Mouse (Mus musculus) embryonic stem cell, embryonic (primary cell): Measurements from ENCODE around the gene Rabepk.
"Not testable (repeated sequence)": the region's sequence is repeated elsewhere in the genome, so short reads cannot be mapped to it uniquely, and the experiment has no call there.

ENCODE experiments used
- CTCF ChIA-PET, 4 experiments: fragments of 300-600 bp in 2 of 4; fragments of 350-600 bp in 2 of 4; sonication (Branson Sonifier 250); formaldehyde crosslinking; loops; one replicate each; lab custom pipeline; 2022; ENCODE audit warnings: inconsistent platforms in 2 of 4; lab: Charles Lee
- POLR2A ChIA-PET, 4 experiments: fragments of 300-600 bp in 2 of 4; fragments of 350-600 bp in 2 of 4; sonication (Branson Sonifier 250); formaldehyde crosslinking; loops; one replicate each; lab custom pipeline; 2022; ENCODE audit warnings: antibody characterized with exemption in 4 of 4, inconsistent platforms in 1 of 4; lab: Charles Lee

Rabepk gene

DNA sequence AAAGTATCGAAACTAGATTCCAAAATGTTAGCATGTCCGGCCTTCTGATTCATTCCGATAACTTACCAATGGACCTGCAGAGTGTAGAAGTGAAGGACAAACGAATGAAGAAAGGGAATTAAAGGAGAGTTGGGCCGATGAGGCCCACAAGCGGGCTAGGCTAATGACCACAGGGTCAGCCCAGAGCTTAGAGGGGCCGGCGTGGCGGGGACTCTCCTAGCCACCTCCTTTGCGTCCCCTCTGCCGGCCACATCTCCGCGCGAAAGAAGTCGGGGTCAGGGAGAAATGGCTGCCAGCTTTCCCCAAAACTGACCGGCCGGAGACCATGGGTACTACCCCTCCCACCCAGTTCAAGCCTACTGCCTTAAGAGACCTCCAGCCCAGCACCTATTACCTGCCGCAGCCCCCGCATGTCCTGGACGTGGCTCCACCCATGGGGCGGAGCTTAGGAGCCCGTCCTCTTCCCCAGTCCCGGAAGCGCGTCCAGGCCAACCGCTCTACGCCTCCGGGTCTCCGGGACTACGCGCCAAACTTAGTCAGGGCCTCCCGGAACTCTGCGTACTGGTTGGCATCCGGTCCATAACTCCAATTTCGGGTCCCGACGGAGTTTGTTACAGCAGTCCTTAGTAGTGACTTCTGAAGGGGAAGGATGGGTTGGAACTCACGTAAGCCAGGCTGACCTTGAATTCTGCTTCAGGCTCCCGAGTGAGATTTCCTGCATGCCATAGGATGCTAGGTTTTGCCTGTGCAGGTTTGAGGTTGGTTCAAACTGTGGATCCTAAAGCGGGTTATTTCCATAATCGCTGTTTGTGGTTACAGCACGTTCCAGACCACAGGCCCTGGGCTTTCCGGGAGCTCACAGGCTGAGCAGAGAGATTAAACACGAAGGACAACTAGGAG is at the start of gene Rabepk:
Gene Rabepk (minus strand): TSS at position 556 of the 900 bp plus-strand sequence.
- POLR2A ChIA-PET: interaction anchor here in 3 of 4 experiments (0.7 to 15.7 kb wide), 55 partner anchors 9 to 345 kb away, joined by 3 to 260 read pairs (median 4); partner anchors contain the start of genes Hspa5 (in 3 of the 3), Fbxw2 (in 2 of the 3), Gapvd1 (in 2 of the 3) and Cntrl (in 1 of the 3)
- CTCF ChIA-PET: interaction anchor here in 3 of 4 experiments (0.7 to 2.4 kb wide), 6 partner anchors 15 to 309 kb away, joined by 3 to 12 read pairs (median 6); partner anchors contain the start of genes Cntrl (in 1 of the 3) and Fbxw2 (in 1 of the 3)

GRCm38 (mm10) chr2:34847702-34848101 is 48.0 kb upstream of the Rabepk start:
- CTCF ChIA-PET: interaction anchor here in 1 of 4 experiments (0.6 to 1.7 kb wide), 2 partner anchors 12 to 64 kb away, joined by 3 read pairs; no protein-coding TSS in a partner anchor
- POLR2A ChIA-PET: interaction anchor here in 2 of 4 experiments (1.2 to 2.4 kb wide), 4 partner anchors 8 to 76 kb away, joined by 3 to 10 read pairs (median 5); partner anchors contain the start of gene Hspa5 (in 1 of the 2)

GRCm38 (mm10) chr2:34843211-34843939 is 43.7 kb upstream of the Rabepk start:
- CTCF ChIA-PET: interaction anchor here in 2 of 4 experiments (0.6 to 1.3 kb wide), 3 partner anchors 12 to 38 kb away, joined by 3 to 4 read pairs (median 4); no protein-coding TSS in a partner anchor
- POLR2A ChIA-PET: interaction anchor here (0.6 to 3.5 kb wide), 17 partner anchors 8 to 265 kb away, joined by 3 to 18 read pairs (median 4); partner anchors contain the start of genes Hspa5 (in 3 of the 4), Cntrl (in 1 of the 4) and Fbxw2 (in 1 of the 4)

- CTCF ChIA-PET: interaction anchor here in 3 of 4 experiments (0.6 to 1.6 kb wide), 7 partner anchors 13 to 267 kb away, joined by 3 to 6 read pairs (median 3); partner anchors contain the start of gene Cntrl (in 1 of the 3)
- POLR2A ChIA-PET: interaction anchor here in 3 of 4 experiments (0.7 to 2.3 kb wide), 8 partner anchors 14 to 87 kb away, joined by 3 to 7 read pairs (median 4); partner anchors contain the start of gene Hspa5 (in 2 of the 3)
These were observed 42.0 kb upstream of the Rabepk start for GRCm38 (mm10) chr2:34841706-34842105.

- POLR2A ChIA-PET: interaction anchor here in 3 of 4 experiments (0.9 to 1.6 kb wide), 6 partner anchors 41 to 292 kb away, joined by 3 to 8 read pairs (median 4); partner anchors contain the start of genes Cntrl (in 2 of the 3), Hspa5 (in 1 of the 3) and Rabepk (in 1 of the 3)
- CTCF ChIA-PET: interaction anchor here (0.6 to 1.6 kb wide), 8 partner anchors 11 to 896 kb away, joined by 3 to 8 read pairs (median 3); partner anchors contain the start of genes Fbxw2 (in 1 of the 4) and Traf1 (in 1 of the 4)
These were observed 40.4 kb upstream of the Rabepk start for GRCm38 (mm10) chr2:34840143-34840542.

DNA sequence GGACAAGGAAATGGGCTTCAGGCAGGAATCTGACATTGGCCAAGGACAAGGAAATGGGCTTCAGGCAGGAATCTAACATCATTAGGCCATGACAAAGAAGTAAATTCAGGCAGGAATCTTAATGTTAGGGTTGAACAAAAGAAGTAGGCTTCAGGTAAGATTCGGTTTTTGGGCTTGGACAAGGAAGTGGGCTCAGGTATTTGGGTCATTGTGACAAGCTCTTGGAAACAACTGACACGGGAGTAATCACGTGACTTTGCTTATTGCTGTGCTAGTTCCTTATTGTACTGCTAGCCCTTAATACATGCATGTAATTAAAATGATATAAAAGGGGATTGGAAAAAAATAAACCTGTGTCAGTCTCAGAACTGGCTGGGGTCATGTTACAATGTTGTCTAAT is 36.0 kb upstream of the Rabepk start:
- ChIA-PET POLR2A (interaction anchor here (0.7 to 4.8 kb wide), 34 partner anchors 8 to 311 kb away, joined by 3 to 29 read pairs (median 4); partner anchors contain the start of genes Fbxw2 (in 3 of the 4), Hspa5 (in 2 of the 4), Cutal (in 1 of the 4) and Psmd5 (in 1 of the 4)), CTCF (interaction anchor here in 2 of 4 experiments (0.7 to 2.2 kb wide), 5 partner anchors 9 to 273 kb away, joined by 3 to 5 read pairs (median 4); partner anchors contain the start of genes Cntrl (in 1 of the 2) and Fbxw2 (in 1 of the 2))

DNA sequence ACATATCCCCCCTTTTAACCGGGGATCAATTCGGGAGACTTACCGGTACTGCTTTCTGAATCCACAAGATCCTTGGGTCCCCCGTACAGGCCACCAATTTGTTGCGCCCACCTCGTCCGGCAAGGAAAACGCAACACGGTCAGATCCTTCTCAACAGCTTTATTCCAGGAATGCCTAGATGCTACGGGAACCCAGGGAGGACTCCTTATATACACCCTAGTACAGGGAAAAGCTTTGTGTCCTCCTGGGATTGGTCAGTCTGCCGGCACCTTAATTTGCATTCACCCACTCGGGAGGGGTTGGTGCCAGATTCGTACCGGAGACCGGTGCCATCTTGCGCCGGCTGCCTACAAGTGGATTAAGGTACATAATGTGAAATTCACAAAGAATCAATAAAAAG is 33.9 kb upstream of the Rabepk start:
- CTCF ChIA-PET: no interaction called here
- POLR2A ChIA-PET: interaction anchor here in 2 of 4 experiments (0.6 to 4.8 kb wide), 7 partner anchors 12 to 86 kb away, joined by 3 to 20 read pairs (median 3); no protein-coding TSS in a partner anchor

DNA sequence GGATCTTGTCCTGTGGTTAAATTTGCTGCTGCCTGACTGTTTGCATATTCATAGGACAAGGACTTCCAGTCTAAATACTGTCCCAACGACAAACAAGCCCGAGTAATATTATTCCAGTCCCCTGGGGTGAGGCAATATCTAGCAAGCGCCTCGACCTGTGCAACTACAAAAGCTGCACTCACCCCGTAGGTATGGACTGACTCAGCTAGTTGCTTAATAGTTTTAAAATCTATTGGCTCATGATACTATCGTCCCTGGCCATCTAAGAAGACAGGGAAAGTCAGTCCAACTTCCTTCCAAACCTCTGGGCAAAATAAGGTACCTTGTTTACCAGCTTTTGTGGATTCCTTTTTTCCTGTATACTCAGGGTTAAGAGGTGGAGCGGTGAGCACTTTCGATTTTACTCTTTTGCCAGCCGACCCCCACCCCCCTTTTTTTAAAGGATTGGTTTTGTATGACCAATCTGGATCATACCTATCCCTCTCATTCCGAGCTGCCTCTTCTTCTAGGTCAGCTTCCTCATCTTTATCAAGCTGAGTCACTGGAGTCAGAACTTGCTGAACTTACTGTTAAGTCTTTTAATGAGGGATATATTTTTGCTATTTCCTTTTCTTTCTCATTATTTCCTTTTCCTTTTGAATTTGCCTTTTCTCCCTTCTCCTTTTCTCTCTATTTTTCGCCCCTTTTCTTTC is 33.2 kb upstream of the Rabepk start, which contains the start of gene Gm34653:
Gene Gm34653 (plus strand): TSS at position 242 of the 692 bp plus-strand sequence.
- POLR2A ChIA-PET: interaction anchor here in 2 of 4 experiments (1.2 to 4.8 kb wide), 5 partner anchors 17 to 87 kb away, joined by 3 to 20 read pairs (median 3); no protein-coding TSS in a partner anchor
- CTCF ChIA-PET: not testable (repeated sequence)

DNA sequence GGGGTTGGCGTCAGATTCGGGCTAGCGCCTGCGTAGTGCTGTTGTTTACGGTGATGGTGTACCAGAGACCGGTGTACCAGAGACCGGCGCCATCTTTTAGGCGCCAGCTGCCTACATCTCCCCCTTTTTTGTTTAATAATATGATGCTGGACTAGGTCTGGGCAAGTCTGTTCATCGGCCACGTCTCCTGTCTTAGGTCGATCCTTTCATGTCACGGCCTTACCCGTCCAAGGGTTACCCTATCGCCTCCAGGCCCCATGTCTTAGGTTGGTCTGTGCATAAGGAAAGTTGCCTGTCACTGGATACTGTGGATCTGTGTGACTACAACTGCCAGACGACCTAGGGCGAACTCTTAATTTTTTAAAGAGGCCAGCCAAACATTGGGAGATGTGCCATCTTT is 30.4 kb upstream of the Rabepk start:
- CTCF ChIA-PET: not testable (repeated sequence)
- POLR2A ChIA-PET: interaction anchor here in 2 of 4 experiments (1.1 to 7.2 kb wide), 4 partner anchors 14 to 75 kb away, joined by 3 to 74 read pairs (median 36); partner anchors contain the start of genes Hspa5 (in 1 of the 2) and Rabepk (in 1 of the 2)

GRCm38 (mm10) chr2:34828026-34828425 is 28.3 kb upstream of the Rabepk start:
- CTCF ChIA-PET: interaction anchor here in 2 of 4 experiments (1.0 to 2.8 kb wide), 4 partner anchors 13 to 280 kb away, joined by 3 to 11 read pairs (median 8); partner anchors contain the start of gene Cntrl (in 1 of the 2)
- POLR2A ChIA-PET: interaction anchor here in 3 of 4 experiments (0.6 to 7.2 kb wide), 20 partner anchors 8 to 304 kb away, joined by 3 to 74 read pairs (median 5); partner anchors contain the start of genes Hspa5 (in 2 of the 3), Cntrl (in 1 of the 3) and Rabepk (in 1 of the 3)

- CTCF ChIA-PET: interaction anchor here in 2 of 4 experiments (1.0 to 2.8 kb wide), 9 partner anchors 8 to 509 kb away, joined by 3 to 11 read pairs (median 5); partner anchors contain the start of genes Cntrl (in 1 of the 2), Rabepk (in 1 of the 2) and Stom (in 1 of the 2)
- POLR2A ChIA-PET: interaction anchor here in 3 of 4 experiments (0.6 to 7.2 kb wide), 33 partner anchors 9 to 421 kb away, joined by 3 to 74 read pairs (median 4); partner anchors contain the start of genes Hspa5 (in 3 of the 3), Cntrl (in 2 of the 3), Rabepk (in 2 of the 3) and Traf1 (in 1 of the 3)
These were observed 27.9 kb upstream of the Rabepk start for GRCm38 (mm10) chr2:34827591-34827990.

- ChIA-PET CTCF (interaction anchor here (0.6 to 2.8 kb wide), 17 partner anchors 9 to 510 kb away, joined by 3 to 11 read pairs (median 4); partner anchors contain the start of genes Cntrl (in 1 of the 4), Rabepk (in 1 of the 4) and Stom (in 1 of the 4)), POLR2A (interaction anchor here (0.6 to 7.2 kb wide), 56 partner anchors 9 to 698 kb away, joined by 3 to 74 read pairs (median 3); partner anchors contain the start of genes Hspa5 (in 3 of the 4), Cntrl (in 2 of the 4), Rabepk (in 2 of the 4) and Traf1 (in 1 of the 4))
These were observed 26.9 kb upstream of the Rabepk start for GRCm38 (mm10) chr2:34826460-34827231.

GRCm38 (mm10) chr2:34825827-34826459 is 26.2 kb upstream of the Rabepk start, which contains the start of gene Fbxw2:
Gene Fbxw2 (minus strand): TSS chr2:34826311.
- CTCF ChIA-PET: interaction anchor here in 3 of 4 experiments (0.7 to 2.8 kb wide), 9 partner anchors 10 to 511 kb away, joined by 3 to 11 read pairs (median 5); partner anchors contain the start of genes Cntrl (in 1 of the 3), Rabepk (in 1 of the 3) and Stom (in 1 of the 3)
- POLR2A ChIA-PET: interaction anchor here (0.6 to 7.2 kb wide), 39 partner anchors 9 to 697 kb away, joined by 3 to 74 read pairs (median 4); partner anchors contain the start of genes Hspa5 (in 3 of the 4), Cntrl (in 2 of the 4), Rabepk (in 2 of the 4) and Traf1 (in 1 of the 4)

- POLR2A ChIA-PET: interaction anchor here in 2 of 4 experiments (0.7 to 11.4 kb wide), 12 partner anchors 8 to 296 kb away, joined by 3 to 178 read pairs (median 4); partner anchors contain the start of genes Fbxw2 (in 2 of the 2), Gapvd1 (in 1 of the 2) and Rabepk (in 1 of the 2)
- CTCF ChIA-PET: interaction anchor here in 2 of 4 experiments (0.7 to 4.5 kb wide), 3 partner anchors 13 to 289 kb away, joined by 4 to 13 read pairs (median 8); no protein-coding TSS in a partner anchor
These were observed 18.8 kb upstream of the Rabepk start for GRCm38 (mm10) chr2:34818492-34818891.
